Mouse (Mus musculus): Measurements from ENCODE around the gene Ccin. TPM values are rescaled to one million over a fixed set of nuclear protein-coding genes. Genes with fewer than 3 reads are reported as not detected.

Gene Ccin
- not detected for total RNA-seq (2021)
- long read RNA-seq, experiment 1 = 0 reads
- long read RNA-seq, experiment 2 = 0 reads

- no peak for DNase-seq
Observed at GRCm38 (mm10) chr4:43983181-43983580, at the start of gene Ccin. Gene Ccin, plus strand, starts transcription at chr4:43983483.

DNA sequence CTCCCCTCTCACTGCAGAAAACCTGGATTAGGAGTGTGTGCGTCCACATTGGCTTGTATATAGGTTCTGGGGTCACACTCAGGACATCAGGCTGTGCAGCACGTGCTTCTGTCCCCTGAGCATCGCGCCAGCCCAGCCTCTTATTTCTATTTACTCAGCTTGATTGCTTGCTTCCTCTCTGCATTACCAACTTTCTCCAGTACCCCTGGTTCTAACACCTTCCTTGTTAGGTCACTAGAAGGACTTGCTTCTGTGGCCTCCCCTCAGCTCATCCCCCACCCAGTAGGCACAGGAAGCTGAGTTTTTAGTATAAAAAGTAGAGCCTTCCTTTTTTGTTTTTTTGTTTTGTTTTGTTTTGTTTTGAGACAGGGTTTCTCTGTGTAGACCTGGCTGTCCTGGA lies 47.1 kb upstream of the Ccin start:
- no peak for DNase-seq

GRCm38 (mm10) chr4:43936749-43937674 lies 46.3 kb upstream of the Ccin start:
- no peak for DNase-seq

GRCm38 (mm10) chr4:43941315-43941714 lies 42.0 kb upstream of the Ccin start:
- DNase-seq = no peak

DNA sequence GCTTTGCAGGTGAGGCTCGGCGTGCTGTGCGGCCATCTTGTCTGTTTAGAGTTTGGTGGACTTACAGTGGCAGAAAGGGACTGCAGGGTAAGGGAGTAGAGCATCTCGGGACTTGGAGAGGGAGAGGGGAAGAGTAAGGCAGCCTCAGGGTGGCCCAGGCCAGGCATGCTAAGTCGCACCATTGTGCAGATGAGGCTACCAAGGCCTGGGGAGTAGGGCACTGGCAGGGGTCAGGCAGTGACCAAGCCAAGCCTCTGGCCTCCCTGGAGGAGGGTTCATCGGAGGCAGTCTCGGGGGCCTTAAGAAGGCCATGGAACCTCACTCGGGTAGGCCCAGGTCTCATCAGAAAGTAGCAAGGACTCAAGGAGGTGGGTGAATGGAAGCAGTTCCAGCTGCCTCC lies 40.9 kb upstream of the Ccin start:
- no peak for DNase-seq

- DNase-seq = peak; percentile 50 to 54
Observed at GRCm38 (mm10) chr4:43947571-43947970, 35.7 kb upstream of the Ccin start.

DNA sequence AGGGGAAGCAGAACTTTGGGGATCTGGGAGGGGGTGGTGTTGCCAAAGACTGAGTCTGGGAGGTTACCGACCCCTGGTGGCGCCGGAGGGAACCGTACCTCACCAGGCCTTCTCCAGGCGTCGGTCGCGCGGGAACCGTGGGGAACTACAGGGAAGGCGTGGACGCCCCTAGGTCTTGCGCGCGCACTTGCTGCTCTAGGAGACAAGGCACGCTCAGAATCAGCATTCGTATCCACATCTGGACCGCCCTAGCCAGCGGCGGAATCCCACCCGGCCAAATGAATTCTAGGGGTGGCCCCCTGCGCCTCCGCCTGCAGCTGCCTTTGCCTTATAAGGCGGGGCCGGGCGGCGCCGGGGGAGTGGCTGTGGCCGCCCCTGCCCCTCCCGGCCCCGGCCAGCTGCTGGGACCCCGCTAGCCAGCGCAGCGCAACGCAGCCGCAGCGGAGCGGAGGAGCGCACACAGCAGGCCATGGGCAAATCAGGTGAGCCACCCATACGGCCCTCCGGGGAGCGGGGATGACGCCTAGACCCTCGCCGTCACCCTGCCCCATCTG lies 25.9 kb upstream of the Ccin start, which contains the start of gene Glipr2:
Gene Glipr2, plus strand, starts transcription at position 110 of the 554 bp plus-strand sequence.
- peak; percentile 76 to 90 for DNase-seq

DNA sequence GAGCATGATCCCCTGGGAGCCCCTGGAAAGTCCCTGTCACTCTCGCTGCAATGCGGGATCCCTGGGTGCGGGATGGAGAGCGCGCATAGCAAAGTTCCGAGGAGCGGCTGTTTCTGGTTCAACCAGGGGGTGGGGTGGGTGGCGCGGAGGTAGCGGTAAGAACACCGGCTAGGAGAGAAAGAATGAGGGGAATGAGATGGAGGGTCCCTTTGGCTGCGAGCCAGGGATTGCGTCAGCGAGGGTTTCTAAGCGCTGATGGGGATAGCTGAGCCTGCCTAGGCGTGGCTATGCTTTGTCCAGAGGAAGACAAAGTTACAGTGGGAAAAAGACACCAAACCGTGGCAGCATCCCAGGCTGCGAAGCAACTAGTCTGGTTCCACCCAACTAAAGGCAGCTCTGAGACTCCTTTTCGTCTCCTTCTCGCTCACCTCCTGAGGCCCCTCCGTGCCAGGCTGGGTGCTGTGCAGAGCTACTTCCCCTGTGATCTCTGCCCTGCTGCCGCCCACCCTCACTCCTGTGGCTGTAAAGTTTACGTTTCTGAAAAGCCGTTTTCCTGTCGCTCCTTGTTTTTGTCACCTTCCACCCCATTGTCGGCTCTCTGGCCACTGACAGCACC lies 25.3 kb upstream of the Ccin start:
- DNase-seq = peak in 1 of 2 experiments; percentile 30

GRCm38 (mm10) chr4:43959523-43960179 lies 23.6 kb upstream of the Ccin start:
- no peak for DNase-seq

- DNase-seq = no peak
Observed at GRCm38 (mm10) chr4:43960207-43960606, 23.1 kb upstream of the Ccin start.

DNA sequence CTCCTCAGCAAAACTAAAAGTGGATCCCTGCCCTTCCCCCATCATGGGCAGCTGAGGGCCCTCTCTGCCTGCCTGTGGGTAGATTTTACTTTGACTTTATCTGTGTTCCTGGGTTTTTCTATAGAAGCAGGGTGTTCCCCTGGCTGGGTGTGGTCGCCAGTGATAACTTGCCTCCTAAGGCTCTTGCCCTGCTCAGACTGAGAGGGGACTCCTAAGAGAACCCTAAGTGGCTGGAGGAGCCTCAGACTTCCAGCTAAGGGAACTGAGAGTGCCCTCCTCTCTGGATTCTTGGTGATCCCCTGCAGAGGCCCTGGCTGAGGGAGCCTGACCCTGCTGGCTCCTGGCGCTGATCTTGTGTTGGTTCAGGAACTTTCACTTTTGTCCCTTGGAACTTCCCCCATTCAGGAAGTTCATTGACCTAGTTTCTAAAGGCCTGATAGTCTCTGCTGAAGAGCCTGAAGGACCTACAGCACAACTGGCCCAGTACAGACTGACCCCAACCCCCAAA lies 18.9 kb upstream of the Ccin start:
- peak; percentile 36 to 61 for DNase-seq

- DNase-seq = no peak
Observed at GRCm38 (mm10) chr4:43964951-43965684, 18.2 kb upstream of the Ccin start.

- no peak for DNase-seq
Observed at GRCm38 (mm10) chr4:43965856-43966535, 17.3 kb upstream of the Ccin start.

DNA sequence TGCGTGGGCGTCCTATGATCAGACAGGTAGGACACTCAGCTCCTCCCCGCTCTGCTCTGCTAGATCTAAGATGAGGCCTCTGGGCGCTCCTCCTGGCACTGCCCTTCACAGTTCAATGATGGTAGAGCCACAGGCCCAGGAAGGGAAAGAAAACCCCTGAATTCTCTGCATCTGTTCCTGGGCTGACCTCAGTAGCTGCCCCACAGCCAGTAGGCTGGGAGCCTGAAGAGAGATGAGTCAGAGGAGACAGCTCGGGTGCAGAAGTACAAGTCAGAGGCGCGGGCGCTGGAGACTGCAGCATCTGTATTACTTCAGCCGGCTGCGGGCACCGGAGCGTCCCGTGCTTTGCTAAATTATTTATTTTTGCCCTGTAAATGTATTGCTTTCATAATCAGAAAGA lies 14.6 kb upstream of the Ccin start:
- DNase-seq = peak; percentile 86 to 87

DNA sequence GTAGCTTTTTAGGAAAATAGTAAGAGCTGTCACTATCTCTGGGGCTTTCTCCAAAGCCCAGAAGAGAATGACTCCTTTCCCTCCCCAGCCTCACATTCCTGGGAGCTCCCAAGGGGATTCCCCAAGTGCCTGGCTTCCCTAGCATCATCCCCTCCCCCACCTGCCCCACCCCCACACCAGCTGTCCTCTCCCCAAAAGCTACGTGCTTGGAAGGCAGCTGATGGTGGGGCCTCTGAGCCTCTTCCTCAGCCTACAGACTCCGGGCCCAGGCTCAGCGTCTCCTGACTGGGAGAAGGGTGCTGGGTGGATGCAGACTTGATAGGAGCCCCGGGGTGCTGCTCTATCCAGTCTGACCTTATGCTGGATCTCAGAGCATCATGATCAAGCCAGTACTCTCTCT lies 13.9 kb upstream of the Ccin start:
- DNase-seq = no peak

DNA sequence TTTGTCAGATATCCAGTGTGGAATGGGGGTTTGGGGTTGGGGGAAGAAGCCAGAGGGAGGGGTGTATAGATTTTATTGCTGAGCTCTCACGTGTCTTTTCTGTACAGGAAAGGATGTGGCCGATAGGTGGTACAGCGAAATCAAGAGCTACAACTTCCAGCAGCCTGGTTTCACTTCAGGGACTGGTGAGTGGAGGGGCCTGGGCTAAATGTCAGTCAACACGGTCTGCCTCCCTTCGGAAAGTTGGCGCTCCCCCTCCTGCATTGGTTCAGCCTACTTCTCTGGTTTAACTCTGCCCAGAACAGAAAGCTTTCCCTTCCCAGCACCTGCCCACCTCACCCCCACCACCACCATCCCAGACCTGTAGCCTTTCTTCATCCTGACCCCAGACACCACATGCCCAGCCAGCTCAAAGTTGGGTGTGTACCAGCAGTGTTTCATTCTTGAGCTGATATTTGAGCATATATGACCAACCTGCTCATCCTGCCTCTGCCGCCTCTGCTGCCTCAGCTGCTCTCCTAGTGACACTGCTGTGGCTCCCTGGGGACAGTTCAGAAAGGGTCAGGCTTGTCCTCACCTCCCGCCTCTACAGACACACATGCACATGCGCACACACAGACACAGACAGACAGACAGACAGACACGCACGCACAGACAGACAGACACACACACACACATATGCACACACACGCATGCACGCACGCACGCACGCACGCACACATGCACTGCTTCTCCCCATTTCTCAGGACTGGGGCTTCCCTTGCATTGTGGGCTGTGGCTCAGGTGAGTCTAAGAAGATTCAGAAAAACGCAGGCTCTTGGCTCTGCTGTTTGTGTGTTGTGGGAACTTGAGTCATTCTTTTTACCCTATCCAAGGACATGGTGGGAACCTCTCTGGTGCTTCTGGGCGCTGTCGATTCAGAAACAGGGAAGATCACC lies 12.6 kb upstream of the Ccin start:
- DNase-seq = no peak

GRCm38 (mm10) chr4:43971541-43972136 lies 11.6 kb upstream of the Ccin start:
- DNase-seq = no peak

DNA sequence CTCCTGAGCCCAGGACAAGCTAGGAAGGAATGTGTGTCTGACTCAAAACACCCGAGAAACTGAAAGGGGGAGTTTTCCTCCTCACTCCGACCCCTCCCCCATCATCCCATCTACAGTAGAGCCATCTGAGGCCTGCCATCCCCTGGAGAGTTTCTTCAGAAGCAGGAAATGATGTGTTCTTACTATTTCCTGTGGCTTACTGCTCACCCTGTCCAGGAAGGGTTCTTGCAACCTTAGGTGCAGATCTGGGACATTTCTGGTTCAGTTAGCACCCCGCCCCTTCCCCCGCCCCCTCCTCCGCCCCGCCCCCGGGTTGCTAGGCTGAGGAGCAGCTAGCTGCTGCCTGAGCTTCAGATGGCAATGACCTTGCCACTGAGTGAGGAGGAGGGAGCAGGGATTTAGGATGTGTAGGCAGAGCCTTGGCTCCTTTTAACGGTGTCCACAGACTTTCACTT lies 11.1 kb upstream of the Ccin start:
- peak; percentile 45 to 70 for DNase-seq

DNA sequence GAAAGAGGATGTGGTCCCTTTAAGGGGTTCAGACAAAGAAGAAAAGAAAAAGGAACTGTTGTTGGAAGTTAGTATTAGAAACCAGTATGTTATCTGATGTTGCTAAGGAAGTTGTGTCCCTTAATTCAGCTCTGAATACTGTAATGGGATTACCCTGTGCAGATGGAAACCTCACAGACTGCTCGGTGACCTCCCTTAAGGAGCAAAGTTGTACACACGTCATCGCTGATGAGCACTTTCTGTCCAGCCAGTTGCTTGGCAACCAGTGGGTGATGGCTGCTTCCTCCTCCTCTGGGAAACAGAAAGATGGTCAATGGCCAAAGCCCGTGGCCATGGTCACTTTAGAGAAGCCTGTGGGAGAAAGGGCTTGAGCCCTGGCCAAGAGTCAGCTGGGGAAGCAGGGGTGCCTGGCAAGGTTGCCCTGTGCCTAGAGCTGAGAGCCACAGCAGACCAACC lies 9.7 kb upstream of the Ccin start:
- DNase-seq = peak; percentile 67 to 70
